Mouse (Mus musculus) kidney, embryonic 15.5 days (tissue): ENCODE results near the gene Zfp14. TPM values are rescaled to one million over a fixed set of nuclear protein-coding genes. Genes with fewer than 3 reads are reported as not detected.
A peak's percentile ranks its signal among the peaks of the same experiment; 100 is the strongest.

Experiments
- ATAC-seq: fragments of 200-750 bp; cut with Nextera tagmentation; replicated peaks from 2 replicates; pipeline ENCODE4 v1.8.0; 2017; ENCODE audit warnings: moderate TSS enrichment; ENCODE audit not compliant: low FRiP score
- H3K27ac ChIP-seq: fragments of 300-500 bp; sonication (generic); 2 replicates; pipeline ENCODE4 v1.5.1; 2015; ENCODE audit warnings: mild to moderate bottlenecking, inconsistent platforms
- H3K27me3 ChIP-seq: fragments of 300-500 bp; sonication (generic); 2 replicates; pipeline ENCODE4 v1.6.1; 2015; ENCODE audit warnings: inconsistent platforms
- H3K36me3 ChIP-seq: fragments of 300-500 bp; sonication (generic); 2 replicates; pipeline ENCODE4 v1.6.1; 2015; ENCODE audit warnings: inconsistent platforms
- H3K4me1 ChIP-seq: fragments of 300-500 bp; sonication (generic); 2 replicates; pipeline ENCODE4 v1.6.1; 2015; ENCODE audit warnings: inconsistent platforms
- H3K4me2 ChIP-seq: fragments of 300-500 bp; sonication (generic); 2 replicates; pipeline ENCODE4 v1.6.1; 2015; ENCODE audit warnings: moderate library complexity, mild to moderate bottlenecking, inconsistent platforms
- H3K4me3 ChIP-seq: fragments of 300-500 bp; sonication (generic); replicated peaks from 2 replicates; pipeline ENCODE4 v1.5.1; 2015; ENCODE audit warnings: mild to moderate bottlenecking, inconsistent platforms
- H3K9ac ChIP-seq: fragments of 300-500 bp; sonication (generic); 2 replicates; pipeline ENCODE4 v1.6.1; 2015; ENCODE audit warnings: mild to moderate bottlenecking, inconsistent platforms
- H3K9me3 ChIP-seq: fragments of 300-500 bp; sonication (generic); replicated peaks from 2 replicates; pipeline ENCODE4 v1.6.1; 2016; ENCODE audit warnings: inconsistent platforms
- WGBS: fragments of 180-500 bp; shearing (Covaris S2); methylation state at CpG from one replicate; pipeline ENCODE4 v1.1.7; 2015; ENCODE audit warnings: mixed read lengths; 5-methylcytosine and 5-hydroxymethylcytosine counted together
- polyA plus RNA-seq: library from polyadenylated mRNA; unstranded; fragments of >200 nt; fragmentation: Nextera tagmentation; extraction: Ambion mirVana; gene quantifications from 2 replicates; pipeline ENCODE4 v1.2.1, GENCODE M21; 2015

Gene Zfp14
- polyA plus RNA-seq, 1 experiment from 2014 or later = 3.0 TPM

DNA sequence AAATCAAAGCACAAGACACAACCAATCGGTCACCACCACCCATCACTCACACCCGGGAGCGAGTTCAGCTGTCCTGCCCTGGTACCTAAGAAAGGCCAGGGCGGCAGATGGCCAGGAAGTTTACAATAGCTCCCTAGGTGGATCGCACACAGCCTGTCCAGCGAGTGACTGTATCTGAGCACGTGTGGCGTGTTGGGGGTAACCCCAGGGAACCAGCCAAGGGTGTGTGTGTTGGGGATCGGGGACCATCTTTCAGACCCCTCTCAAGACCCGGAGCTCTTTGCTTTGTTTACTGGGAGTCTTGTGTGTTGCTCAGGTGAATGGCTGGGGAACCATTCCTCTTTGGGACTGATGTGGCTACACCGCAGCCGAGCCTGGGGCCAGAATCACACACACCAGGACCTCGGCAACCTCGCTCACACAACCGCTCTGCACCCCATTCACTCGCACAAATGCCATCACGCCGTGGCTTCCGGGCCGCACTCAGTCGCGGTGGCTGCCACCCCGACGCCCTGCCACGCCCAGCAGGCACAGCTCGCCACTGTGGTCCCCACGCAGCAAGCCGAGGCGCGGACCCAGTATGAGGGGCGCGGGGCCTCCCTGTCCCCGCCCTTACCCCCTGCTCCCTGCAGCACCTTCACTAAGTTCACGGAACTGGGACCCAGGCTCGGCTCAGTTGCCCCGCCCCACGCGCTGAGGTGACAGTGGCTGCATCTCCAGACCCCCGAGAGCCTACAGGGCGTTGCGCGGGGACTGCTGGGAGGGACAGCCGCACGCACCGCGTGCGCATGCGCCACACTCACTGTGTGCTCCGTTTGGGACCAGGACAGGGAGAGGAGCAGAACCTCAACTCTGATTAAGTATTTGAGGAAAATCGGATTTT, 21.2 kb upstream of the Zfp14 start, which contains the start of gene Zfp82:
TSS of gene Zfp82 (minus strand) at position 755 of the 883 bp plus-strand sequence.
- Histone ChIP-seq H3K9me3 (no peaks in the 10 kb centered on the region), H3K4me3 (peak within 1 kb of the TSS; percentile 70), H3K4me2 (peak within 1 kb of the TSS; percentile 94), H3K4me1 (peaks cover 8% of the 10 kb centered on the region), H3K27me3 (no peaks in the 10 kb centered on the region), H3K9ac (peak within 1 kb of the TSS; percentile 68), H3K27ac (peak within 1 kb of the TSS; percentile 52), H3K36me3 (peaks cover 35% of the 10 kb centered on the region)
- WGBS = under 1% methylated on average over 50 of the region's 50 CpGs
- ATAC-seq = peak; percentile 93

DNA sequence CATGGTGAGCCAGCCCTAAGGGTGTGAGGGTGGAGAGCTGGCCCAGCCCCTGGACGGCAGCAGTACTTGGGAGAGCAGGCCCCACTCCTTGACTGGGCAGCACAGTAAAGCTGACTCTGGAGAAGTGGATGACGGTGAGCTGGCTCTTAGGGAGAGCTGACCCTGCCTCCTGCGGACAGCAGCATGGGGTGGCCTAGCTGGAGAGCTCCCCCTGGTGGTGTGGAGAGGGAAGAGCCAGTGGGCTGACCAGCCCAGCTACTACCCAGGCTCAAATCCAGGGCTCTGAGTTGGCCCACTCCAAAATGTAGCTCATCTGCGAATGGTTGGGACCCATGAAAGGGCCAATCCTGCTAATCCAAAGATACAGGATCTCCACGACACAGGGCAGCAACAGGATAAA, 13.4 kb upstream of the Zfp14 start:
- Histone ChIP-seq H3K4me3 (no peak overlapping the region), H3K4me1 (peaks cover 4% of the 10 kb centered on the region; the same call in 1 of the 2 replicates), H3K27me3 (no peaks in the 10 kb centered on the region), H3K9ac (no peak overlapping the region), H3K27ac (no peak overlapping the region), H3K4me2 (no peak overlapping the region), H3K9me3 (no peaks in the 10 kb centered on the region), H3K36me3 (peaks cover 66% of the 10 kb centered on the region)
- WGBS = 83% methylated on average over 5 of the region's 5 CpGs
- ATAC-seq = no peak

DNA sequence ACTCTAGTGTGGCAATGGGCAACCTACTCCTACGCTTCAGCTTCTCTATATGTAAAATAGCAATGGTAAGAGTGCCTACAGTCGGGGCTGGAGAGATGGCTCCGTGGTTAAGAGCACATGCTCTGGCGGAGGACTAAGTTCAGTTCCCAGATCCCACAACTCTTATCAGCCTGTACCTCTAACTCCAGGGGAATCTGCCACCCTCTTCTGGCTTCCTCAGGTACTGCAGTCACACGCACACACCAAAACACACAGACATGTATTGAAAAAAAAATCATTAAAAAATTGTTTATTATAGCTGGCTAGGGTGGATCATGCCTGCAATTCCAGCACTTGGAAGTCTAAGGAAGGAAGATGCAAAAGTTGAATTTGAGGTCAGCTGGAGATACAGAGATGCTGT, 11.3 kb upstream of the Zfp14 start:
- no peak overlapping the region for H3K4me3 ChIP-seq
- no peak overlapping the region for H3K4me2 ChIP-seq
- WGBS = 92% methylated on average over 5 of the region's 5 CpGs
- H3K27me3 ChIP-seq = no peaks in the 10 kb centered on the region
- no peaks in the 10 kb centered on the region for H3K9me3 ChIP-seq
- no peak for ATAC-seq
- no peak overlapping the region for H3K27ac ChIP-seq
- no peak overlapping the region for H3K9ac ChIP-seq
- peaks cover 10% of the 10 kb centered on the region for H3K4me1 ChIP-seq
- peaks cover 66% of the 10 kb centered on the region for H3K36me3 ChIP-seq

- no peak for ATAC-seq
- no peak overlapping the region for H3K4me2 ChIP-seq
- no peaks in the 10 kb centered on the region for H3K9me3 ChIP-seq
- no peak overlapping the region for H3K4me3 ChIP-seq
- no peaks in the 10 kb centered on the region for H3K27me3 ChIP-seq
- 41% methylated on average over 6 of the region's 6 CpGs for WGBS
- peaks cover 72% of the 10 kb centered on the region for H3K36me3 ChIP-seq
- H3K27ac ChIP-seq = no peak overlapping the region
- H3K9ac ChIP-seq = no peak overlapping the region
- H3K4me1 ChIP-seq = peaks cover 10% of the 10 kb centered on the region
Observed at GRCm38 (mm10) chr7:30060341-30060740, 9.2 kb upstream of the Zfp14 start.

- 6% methylated on average over 3 of the region's 3 CpGs for WGBS
Observed at GRCm38 (mm10) chr7:30053591-30053990, 2.4 kb upstream of the Zfp14 start.

GRCm38 (mm10) chr7:30048126-30048525, 3.1 kb downstream of the Zfp14 start:
- peaks cover 19% of the 10 kb centered on the region for H3K4me1 ChIP-seq
- no peaks in the 10 kb centered on the region for H3K27me3 ChIP-seq
- WGBS = 84% methylated on average over 4 of the region's 4 CpGs
- H3K4me3 ChIP-seq = no peak overlapping the region
- H3K9me3 ChIP-seq = no peaks in the 10 kb centered on the region
- H3K27ac ChIP-seq = no peak overlapping the region
- H3K4me2 ChIP-seq = no peak overlapping the region
- H3K9ac ChIP-seq = no peak overlapping the region
- no peaks in the 10 kb centered on the region for H3K36me3 ChIP-seq
- ATAC-seq = no peak

More at GRCm38 (mm10) chr7:30053591-30053990, 2.4 kb upstream of the Zfp14 start:
- no peak for ATAC-seq
- Histone ChIP-seq H3K9me3 (no peaks in the 10 kb centered on the region), H3K4me3 (no peak overlapping the region), H3K4me1 (peaks cover 16% of the 10 kb centered on the region), H3K9ac (no peak overlapping the region), H3K4me2 (no peak overlapping the region), H3K27me3 (no peaks in the 10 kb centered on the region), H3K27ac (peak overlapping the region; percentile 37; the same call in 1 of the 2 replicates), H3K36me3 (peaks cover 30% of the 10 kb centered on the region)

- Histone ChIP-seq H3K27me3 (no peaks in the 10 kb centered on the region), H3K4me2 (0 out of 2 replicates have a peak overlapping the region, but pooled peaks have one; percentile 13), H3K9me3 (no peaks in the 10 kb centered on the region), H3K36me3 (no peaks in the 10 kb centered on the region), H3K4me1 (peaks cover 5% of the 10 kb centered on the region), H3K9ac (no peak overlapping the region), H3K27ac (no peak overlapping the region), H3K4me3 (no peak overlapping the region)
- WGBS = 26% methylated on average over 9 of the region's 9 CpGs
- ATAC-seq = peak; percentile 90
Observed at GRCm38 (mm10) chr7:30044354-30044753, 6.8 kb downstream of the Zfp14 start.

DNA sequence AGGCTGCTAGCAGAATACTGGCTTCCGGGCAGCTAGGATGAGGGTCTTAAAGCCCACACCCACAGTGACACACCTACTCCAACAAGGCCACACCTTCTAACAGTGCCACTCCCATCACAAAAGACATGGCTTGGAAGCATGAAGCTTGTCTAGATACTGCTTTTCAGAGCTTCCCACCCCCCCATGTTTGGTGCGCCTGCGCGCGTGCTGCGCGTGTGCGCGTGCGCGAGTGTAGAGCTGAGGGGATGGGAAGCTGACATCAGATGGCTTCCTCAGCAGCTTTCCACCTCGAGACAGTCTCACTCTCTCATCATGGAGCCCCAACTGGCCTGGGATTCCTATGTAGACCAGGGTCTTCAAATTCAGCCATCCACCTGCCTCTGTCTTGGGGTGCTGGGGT, 16.8 kb downstream of the Zfp14 start:
- no peak overlapping the region for H3K4me2 ChIP-seq
- no peaks in the 10 kb centered on the region for H3K27me3 ChIP-seq
- no peaks in the 10 kb centered on the region for H3K9me3 ChIP-seq
- no peak for ATAC-seq
- peaks cover 17% of the 10 kb centered on the region for H3K36me3 ChIP-seq
- H3K9ac ChIP-seq = no peak overlapping the region
- H3K4me1 ChIP-seq = no peaks in the 10 kb centered on the region
- H3K27ac ChIP-seq = no peak overlapping the region
- 95% methylated on average over 12 of the region's 12 CpGs for WGBS
- no peak overlapping the region for H3K4me3 ChIP-seq

- no peaks in the 10 kb centered on the region for H3K9me3 ChIP-seq
- no peak overlapping the region for H3K9ac ChIP-seq
- no peaks in the 10 kb centered on the region for H3K4me1 ChIP-seq
- H3K4me2 ChIP-seq = no peak overlapping the region
- H3K36me3 ChIP-seq = peaks cover 15% of the 10 kb centered on the region
- 87% methylated on average over 3 of the region's 3 CpGs for WGBS
- ATAC-seq = no peak
- H3K27me3 ChIP-seq = no peaks in the 10 kb centered on the region
- H3K4me3 ChIP-seq = no peak overlapping the region
- H3K27ac ChIP-seq = no peak overlapping the region
Observed at GRCm38 (mm10) chr7:30031379-30031778, 19.8 kb downstream of the Zfp14 start.

DNA sequence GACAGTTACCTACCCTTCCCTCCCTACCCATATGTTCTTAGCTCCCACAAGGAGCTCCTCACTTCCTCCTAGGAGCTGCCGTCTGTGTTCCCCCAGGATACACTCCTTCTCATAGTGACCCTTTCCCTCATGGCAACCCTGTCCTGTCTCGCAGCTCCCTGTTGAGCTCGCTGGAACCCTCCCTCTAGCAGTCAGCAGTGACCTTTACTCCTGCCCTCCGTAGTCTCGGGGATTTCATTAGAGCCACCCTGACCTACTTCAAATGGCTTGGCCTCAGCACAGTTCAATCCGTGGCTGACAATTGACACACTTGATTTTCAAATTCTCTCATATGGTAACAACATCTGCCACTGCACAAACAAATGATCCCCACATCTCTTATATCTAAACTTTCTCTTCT, 20.5 kb downstream of the Zfp14 start:
- Histone ChIP-seq H3K27ac (no peak overlapping the region), H3K36me3 (peaks cover 21% of the 10 kb centered on the region), H3K9me3 (no peaks in the 10 kb centered on the region), H3K9ac (no peak overlapping the region), H3K27me3 (no peaks in the 10 kb centered on the region), H3K4me2 (no peak overlapping the region), H3K4me3 (no peak overlapping the region), H3K4me1 (no peaks in the 10 kb centered on the region)
- no peak for ATAC-seq
- WGBS = 25% methylated on average over 6 of the region's 6 CpGs

DNA sequence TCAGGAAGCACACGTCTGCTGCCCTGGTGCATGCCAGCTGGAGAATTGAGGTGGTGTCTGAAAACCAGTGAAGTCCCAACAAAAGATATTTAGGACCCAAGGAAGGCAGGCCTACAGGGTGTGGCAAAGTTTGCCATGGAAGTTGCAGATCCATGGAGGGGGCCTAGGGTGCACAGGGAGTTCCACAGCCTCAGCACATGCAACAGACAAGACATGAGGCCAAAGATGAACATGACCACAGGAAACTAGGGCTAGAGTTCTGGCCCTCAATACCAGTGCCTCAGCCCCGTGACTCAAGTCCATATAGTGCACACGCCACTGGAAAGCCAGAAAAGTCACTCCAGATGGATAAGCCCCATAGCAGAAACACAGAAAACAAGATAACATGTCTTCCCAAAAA, 22.6 kb downstream of the Zfp14 start:
- Histone ChIP-seq H3K27me3 (no peaks in the 10 kb centered on the region), H3K9ac (no peak overlapping the region), H3K4me3 (no peak overlapping the region), H3K4me1 (no peaks in the 10 kb centered on the region), H3K4me2 (no peak overlapping the region), H3K27ac (no peak overlapping the region), H3K36me3 (peaks cover 41% of the 10 kb centered on the region), H3K9me3 (no peaks in the 10 kb centered on the region)
- ATAC-seq = no peak
- WGBS = 88% methylated on average over 3 of the region's 3 CpGs

DNA sequence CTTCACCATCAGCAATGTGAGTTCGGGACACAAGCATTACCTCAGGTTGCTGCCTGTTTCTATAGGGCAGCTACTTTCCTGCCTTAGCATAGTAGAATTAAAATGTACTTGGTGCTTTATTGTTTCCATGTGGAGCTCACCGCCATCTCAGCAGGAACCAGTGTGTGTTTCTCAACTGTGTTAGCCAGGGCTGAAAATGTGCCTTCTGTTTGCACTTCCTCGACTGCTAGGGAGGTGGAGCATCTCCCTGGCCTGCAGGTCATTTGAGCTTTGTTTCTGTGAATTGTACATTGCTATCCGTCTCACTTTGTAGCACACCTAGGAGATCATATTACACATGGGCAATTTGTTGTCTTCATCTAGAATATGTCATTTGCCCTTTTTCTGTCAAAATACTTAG, 23.8 kb downstream of the Zfp14 start:
- Histone ChIP-seq H3K9me3 (no peaks in the 10 kb centered on the region), H3K4me2 (no peak overlapping the region), H3K27me3 (no peaks in the 10 kb centered on the region), H3K36me3 (peaks cover 54% of the 10 kb centered on the region), H3K4me3 (no peak overlapping the region), H3K4me1 (no peaks in the 10 kb centered on the region), H3K27ac (no peak overlapping the region), H3K9ac (no peak overlapping the region)
- 59% methylated on average over 4 of the region's 4 CpGs for WGBS
- ATAC-seq = no peak
